Mouse (Mus musculus): ENCODE measurements around the gene Apoa5. TPM values are rescaled to one million over a fixed set of nuclear protein-coding genes. Genes with fewer than 3 reads are reported as not detected.

Gene Apoa5
- not detected for total RNA-seq (2021)

DNA sequence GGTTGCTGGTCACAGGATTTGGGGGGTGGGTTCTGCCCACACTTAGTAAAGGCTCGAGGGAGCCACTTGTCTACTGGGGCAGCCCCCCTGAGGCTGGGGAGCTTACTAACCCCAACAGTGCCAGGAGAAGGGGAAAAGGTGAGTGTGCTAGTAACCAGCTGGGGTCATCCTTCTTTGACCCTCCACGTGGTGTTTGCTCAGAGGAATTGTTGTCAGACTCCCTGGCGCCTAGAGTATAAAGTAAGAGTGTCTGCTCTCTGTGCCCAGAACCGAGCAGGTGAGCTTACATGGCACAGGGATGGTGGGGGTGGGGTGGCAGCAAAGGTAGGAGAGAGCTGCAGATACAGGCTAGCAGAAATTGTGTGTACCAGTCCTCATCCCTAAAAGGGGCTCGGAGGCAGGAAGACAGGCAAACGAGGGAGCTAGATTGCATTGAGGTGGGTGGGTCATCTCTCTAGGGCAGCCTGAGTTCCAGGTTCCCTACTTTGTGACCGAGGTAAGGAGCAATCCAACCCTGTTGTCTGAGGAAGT, at the start of gene Apoa5:
TSS of gene Apoa5 (plus strand) at position 291 of the 531 bp plus-strand sequence.
- no peak for DNase-seq

DNA sequence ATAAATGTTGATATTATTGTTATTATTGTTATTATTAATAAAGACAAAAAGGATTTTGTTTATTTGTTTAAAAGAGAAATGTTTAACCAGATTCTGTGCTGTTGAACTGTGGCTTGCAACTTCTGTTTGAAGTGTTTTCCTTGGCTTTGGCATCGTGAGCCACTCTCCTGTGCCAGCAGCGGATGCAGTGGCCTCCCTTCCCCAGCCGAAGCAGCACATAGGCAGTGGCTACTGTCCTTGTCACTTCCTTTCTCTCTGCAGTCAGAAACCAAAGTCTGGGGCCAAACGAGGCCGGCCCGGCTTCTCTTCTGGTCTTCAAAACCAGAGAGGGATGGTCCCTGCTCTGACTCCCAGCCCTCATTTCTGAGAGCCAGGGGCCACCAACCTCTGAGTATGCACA, 45.3 kb upstream of the Apoa5 start:
- peak; percentile 31 for DNase-seq

DNA sequence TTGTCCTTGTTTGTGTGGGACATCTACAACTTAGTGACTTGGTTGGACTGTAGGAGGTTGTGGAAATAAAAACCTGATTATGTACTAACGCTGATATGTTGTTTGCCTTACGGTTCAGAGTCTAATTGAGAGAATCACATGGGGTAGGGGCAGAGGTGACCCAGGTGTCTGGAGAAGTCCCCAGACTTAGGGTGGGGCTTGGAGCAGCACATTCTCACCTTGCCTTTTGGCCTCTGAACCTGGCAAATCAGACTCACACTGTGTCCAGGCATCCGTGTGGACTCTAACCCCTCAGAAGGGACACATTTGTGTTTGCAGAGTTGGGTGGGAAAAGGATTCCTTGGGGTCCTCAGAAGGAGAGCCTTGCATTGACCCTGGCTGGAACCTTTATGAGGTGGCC, 44.3 kb upstream of the Apoa5 start:
- no peak for DNase-seq

DNA sequence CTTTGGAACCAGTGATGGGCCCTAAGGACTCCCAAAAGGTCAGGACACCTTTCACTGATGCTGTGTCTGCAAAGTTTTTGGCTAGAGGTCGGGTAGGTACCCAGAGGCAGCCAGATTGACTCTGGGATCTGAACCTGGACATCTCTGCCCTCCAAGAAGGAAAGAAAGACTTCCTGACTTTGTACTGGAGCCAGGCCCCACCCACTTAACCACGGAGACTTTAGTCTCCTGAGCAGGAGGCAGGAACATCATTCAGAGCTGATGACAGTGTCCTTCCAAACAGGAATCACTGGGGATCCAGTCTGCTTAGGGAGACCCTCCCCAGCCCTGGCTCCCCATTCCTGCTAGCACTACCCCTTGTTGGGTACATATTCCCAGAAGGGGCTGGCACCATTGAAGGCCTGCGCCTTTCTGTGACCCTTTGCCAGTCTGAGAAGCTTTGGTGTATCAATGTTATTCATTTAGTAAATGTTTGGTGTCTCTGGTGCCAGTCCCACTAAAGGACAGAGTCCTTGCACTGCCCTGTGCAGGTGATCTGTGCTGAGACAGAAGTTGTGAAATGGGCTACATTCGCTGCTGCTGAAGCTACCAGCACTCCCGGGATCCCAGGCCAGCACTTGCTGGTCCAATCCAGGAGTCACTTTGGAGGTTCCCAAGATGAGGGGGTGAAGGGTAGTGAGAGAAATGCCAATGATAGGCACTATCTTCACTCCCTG, 43.3 kb upstream of the Apoa5 start:
- DNase-seq, result no peak

DNA sequence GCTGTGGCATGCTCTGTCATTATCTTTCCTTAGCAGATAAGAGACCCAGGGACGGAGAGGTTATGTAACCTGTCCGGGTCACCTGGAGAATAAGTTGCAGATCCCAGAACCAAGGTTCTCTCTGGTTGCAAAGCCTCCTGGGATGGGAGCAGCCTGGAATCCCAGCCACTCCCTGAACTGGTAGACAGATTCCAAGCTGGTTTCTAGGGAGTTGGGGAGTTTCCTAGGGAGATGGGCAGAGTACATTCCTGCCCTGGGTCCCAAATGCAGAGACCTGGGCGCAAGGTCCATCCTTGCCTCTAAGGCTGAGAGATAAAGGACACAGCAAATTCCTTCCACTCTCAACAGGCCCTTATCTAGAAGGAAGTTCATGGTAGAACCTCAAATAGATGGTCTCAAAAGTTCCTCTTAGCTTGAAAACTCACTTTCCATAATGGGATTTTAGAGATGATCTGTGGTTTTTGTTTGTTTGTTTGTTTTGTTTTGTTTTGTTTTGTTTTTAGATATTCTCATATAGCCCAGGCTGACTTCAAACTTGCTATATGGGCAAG, 41.3 kb upstream of the Apoa5 start:
- no peak for DNase-seq

DNA sequence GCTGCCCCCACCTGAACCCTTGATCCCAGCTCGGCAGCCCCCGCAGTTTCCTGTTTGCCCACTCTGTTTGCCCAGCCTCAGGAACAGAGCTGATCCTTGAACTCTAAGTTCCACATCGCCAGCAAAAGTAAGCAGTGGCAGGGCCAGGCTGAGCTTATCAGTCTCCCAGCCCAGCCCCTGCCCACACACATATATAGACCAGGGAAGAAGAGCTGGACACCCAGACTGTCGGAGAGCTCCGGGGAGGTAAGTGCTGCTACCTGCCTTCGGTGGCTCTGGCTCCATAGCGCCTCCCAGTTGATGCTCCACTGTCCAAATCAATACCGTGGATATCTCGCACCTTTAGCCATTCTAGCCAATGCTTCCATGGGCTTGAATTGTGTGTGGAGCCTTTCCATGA, 39.9 kb upstream of the Apoa5 start, which contains the start of gene Apoa1:
TSS of gene Apoa1 (plus strand) at position 90 of the 400 bp plus-strand sequence.
- DNase-seq, result no peak

DNA sequence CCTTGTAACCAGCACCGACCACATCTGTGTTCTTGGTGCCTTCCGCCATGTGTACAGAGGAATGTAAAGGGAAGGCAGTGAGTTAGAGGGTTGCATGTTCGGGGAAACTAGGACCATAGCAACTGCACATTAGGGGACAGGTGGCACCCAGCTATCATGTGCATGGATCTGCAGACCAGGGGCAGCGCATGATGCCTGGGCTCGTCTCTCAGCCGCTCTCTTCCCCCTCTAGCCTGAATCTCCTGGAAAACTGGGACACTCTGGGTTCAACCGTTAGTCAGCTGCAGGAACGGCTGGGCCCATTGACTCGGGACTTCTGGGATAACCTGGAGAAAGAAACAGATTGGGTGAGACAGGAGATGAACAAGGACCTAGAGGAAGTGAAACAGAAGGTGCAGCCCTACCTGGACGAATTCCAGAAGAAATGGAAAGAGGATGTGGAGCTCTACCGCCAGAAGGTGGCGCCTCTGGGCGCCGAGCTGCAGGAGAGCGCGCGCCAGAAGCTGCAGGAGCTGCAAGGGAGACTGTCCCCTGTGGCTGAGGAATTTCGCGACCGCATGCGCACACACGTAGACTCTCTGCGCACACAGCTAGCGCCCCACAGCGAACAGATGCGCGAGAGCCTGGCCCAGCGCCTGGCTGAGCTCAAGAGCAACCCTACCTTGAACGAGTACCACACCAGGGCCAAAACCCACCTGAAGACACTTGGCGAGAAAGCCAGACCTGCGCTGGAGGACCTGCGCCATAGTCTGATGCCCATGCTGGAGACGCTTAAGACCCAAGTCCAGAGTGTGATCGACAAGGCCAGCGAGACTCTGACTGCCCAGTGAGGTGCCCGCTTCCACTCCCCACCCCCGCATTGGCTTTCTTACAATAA, 38.6 kb upstream of the Apoa5 start:
- DNase-seq, result peak; percentile 89

DNA sequence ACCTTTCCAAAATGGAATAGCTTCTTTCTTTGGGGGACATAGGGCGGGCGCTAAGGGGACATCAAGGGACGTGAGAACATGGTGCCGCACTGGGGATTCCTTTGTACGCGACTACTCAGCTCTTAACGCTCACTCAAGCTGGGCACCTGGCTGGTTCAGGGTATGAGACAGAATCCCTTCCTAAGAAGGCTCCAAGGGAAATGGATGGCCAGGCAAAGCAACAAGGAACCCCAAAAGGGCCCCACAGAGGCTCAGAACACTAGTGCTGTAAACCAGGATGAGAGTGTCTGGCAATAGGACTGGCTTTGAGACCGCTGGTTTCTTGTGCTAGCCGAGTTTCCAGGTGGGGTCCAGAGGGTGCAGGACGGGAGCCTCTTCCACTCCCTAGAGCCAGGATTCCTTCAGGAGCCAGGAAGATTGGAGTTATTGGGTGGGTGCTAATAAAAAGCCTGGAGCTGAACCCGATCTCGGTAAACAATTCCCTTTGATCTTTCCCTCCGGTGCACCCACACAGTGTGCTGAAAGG, 37.9 kb upstream of the Apoa5 start:
- no peak for DNase-seq

DNA sequence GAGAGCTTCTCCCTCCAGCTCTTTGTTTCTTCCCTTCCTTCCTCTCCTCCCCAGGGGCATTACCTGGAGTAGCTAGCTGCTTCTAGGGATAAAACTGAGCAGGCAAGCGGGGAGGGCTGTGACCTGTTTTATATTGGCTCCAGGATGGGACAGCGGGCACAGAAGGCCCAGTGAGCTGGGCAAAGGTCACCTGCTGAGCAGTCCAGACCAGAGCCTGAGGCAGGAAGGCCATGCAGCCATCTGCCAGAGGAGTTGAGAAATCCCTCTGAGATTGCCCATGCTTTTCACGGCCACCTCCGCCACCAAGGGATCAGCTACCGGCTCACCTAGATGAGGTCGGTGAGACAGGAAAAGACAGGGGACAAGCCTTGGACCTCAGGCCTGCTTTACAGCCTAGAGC, 33.2 kb upstream of the Apoa5 start:
- no peak for DNase-seq

DNA sequence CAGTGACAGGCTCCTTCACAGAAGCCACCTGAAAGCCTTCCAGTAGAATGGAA, 33.0 kb upstream of the Apoa5 start, which contains the start of gene Apoc3:
TSS of gene Apoc3 (minus strand) at position 41 of the 53 bp plus-strand sequence.
- DNase-seq, result no peak

DNA sequence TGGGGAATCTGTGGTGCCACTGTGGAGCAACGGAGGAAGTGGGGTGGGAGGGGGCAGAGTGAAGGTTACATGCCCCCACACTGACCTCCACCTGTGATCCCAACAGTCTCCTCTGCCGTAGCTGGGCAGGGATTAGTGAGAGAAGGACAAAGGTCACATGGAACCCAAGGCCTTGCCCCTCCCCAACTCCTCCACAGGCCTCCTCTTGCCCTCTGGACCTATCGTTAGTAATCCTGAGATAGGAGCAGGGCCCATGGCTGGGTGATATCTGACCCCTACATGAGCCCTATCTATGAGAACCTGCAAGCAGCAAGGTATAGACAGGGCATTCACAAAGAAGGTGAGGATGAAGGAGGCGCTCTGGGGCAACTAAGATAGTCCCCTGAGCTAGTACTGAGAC, 32.8 kb upstream of the Apoa5 start:
- no peak for DNase-seq

DNA sequence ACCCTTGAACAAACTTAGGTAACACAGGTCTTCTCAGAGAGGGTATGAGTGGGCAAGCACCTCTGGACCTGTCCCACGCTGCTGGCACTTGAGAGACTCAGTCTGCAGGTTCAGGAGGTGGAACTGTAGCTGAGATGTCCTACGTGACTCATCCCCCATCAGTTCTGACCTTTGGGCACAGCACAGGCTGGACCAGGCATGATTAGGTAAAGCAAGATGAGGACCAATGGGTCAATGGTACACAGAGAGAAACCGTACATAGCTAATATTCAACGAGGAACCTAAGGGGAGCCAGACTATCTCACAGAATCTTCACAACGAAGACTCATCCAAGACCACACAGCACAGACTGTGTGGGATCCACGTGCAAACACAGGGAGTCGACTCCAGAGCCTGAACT, 29.6 kb upstream of the Apoa5 start:
- no peak for DNase-seq

DNA sequence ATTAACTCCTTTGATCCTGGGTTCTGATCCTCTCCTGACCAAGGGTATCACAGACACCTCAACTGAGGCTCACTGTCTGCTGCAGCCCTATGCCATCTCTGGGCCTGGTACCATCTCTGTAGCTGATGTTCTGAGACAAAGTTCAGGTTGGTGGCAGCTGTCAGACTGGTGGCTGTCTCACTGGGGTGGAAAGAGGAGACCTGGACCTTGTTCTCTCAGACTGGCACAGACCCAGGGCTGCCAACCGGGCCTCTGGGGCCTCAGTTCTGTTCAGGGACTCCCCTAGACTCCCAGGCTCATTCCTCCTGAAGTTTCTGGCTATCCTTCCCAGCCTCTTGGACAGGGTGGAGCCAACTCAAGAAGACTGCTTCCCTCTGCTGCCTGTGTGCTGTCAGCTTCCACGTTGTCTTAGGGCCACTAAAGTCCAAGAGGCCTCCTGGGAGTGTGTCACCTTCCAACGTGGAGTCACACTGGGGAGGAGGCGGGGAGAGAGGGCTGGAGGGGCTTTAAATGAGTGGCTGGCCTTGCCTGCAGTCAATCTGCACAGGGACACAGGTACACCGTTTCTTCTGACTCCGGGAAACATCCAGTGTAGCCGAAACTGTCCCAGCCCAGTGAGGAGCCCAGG, 27.8 kb upstream of the Apoa5 start, which contains the start of gene Apoa4:
TSS of gene Apoa4 (plus strand) at position 171 of the 628 bp plus-strand sequence.
- DNase-seq, result no peak

DNA sequence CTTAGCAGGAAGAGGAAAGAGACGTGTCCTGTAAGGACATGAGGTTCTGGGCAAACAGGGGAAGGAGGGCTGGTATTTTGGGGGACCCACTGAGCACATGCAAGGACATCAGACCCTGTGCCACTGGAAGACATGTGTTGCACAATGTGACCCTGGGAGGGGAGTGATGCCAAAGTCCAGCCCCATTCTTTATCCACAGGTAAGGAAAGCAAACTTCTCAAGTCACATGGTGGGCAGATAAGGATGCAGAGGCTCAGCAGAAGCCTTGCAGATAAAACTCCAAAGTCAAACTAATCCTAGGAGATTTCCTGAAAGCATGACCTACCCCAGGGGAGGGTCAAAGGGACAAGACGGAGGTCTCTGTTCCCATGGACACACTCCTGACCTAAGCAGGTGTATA, 26.6 kb upstream of the Apoa5 start:
- no peak for DNase-seq

DNA sequence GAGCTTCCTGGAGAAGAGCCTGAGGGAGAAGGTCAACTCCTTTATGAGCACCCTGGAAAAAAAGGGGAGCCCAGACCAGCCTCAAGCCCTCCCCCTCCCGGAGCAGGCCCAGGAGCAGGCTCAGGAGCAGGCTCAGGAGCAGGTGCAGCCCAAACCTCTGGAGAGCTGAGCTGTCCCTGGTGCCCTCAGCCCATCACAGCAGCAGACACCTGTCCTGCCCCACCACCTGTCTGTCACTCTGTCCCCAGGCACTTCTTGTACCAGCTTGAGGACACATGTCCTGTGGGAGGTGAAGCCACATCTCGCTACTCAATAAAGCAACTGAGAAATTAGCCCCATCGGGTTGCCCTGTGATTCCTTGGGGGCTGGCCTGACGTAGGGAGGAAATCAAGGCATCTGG, 25.3 kb upstream of the Apoa5 start:
- no peak for DNase-seq

DNA sequence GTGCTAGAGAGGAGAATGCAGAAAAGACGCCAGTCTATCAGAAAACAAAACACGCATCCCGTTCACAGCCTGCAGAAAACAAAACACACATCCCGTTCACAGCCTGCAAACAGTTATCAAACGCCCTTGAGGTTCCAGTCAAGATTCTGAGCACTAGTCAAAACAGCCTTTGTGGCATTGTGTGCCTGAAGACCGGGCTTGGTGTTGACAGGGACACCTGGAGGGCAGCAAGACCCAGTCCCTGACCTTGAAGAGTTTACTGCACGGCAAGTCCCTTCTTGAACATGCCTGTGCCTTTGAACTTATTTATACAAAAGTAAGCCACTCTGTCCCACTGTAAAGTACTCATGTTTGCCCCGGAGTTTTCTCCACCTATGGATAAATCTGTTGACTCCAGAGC, 24.8 kb upstream of the Apoa5 start:
- no peak for DNase-seq

DNA sequence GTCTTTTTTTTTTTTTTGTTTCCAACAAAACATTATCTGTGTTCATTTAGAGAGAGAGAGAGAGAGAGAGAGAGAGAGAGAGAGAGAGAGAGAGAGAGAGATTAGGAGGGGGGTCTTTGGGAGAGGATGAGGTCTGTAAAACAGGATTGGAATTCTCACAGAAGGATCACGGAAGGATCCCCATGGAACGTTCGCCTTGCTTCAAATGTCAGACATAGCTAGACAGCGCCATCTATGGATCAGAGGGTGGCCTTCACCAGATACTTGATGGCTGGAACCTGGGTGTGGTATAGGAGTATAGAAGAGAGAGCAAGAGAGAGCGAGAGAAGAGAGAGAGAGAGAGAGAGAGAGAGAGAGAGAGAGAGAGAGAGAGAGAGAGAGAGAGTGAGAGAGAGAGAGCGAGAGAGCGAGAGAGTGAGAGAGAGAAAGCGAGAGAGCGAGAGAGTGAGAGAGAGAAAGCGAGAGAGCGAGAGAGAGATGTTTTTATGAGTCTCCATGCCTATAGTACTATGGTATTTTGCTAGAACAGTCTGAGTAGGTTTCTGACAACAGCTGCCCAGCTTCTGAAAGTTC, 21.6 kb upstream of the Apoa5 start:
- peak; percentile 78 for DNase-seq

DNA sequence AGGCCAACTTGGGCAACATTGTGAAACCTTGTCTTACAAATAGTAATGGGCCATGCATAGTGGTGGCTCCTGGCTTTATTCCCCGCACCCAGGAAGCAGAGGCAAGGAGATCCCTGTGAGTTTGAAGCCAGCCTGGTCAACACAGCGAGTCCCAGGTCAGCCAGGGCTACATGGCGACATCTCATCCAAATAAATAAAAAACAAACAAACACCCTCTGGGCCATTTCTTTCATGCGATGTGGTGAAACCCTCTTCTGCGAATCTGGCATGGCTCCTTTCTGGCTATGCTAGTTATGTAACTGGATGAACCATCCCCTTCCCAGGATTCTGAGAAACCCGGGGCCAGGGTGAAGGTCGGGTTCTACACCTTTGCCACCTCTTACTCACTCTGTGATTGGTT, 12.3 kb upstream of the Apoa5 start:
- DNase-seq, result no peak

DNA sequence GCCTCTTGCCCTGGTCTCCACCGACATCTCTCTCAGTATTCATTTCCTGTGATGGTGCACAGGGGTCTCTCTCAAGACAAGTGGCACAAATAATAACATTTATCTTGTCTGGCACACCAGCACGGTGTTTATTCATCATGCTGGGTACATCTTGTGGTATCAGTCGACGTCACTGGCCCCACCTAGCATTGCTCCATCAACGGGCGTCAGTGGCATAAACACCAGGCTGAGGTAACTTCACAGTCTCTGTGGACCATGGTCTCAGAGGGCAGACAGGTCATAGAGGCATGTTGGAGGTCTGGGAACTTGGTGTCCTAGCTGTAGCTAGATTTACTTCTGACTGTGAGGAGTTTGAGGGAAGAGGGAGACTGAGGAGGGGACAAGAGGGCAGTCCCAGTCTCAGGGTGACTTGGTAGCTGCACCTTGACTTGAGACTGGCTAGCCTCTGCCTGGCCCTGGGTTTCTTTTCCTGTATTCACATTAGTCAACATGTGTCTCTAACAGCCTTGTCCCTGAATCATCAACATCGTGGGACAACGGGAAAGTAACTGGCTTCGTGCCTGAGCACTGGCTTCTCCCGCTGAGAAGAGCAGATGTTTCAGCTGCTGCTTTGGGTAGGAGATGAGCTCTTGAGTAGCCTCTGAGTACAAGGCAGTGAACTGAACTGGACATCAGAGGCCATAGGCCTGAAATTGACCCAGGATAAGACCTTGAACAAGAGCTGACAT, 11.6 kb upstream of the Apoa5 start:
- no peak for DNase-seq

DNA sequence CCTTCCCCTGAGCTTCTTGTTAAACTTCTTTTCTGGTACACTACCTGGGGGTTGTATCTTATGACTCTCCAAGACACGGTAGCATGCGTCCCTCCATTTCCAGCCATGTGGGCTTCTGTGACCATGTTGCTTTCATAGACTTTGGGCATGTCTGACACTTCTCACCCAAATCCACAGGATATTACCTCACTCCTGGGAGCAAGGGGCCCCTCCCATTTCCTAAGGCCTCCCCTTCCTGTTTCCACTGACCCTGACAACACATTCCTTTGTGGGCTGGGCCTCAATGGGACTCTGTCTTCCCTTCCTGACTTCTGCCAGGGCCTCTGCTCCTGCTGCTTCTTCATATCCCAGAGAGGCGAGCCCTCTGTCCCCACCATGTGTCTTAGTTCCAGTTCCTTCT, 10.9 kb upstream of the Apoa5 start:
- DNase-seq, result peak; percentile 35

DNA sequence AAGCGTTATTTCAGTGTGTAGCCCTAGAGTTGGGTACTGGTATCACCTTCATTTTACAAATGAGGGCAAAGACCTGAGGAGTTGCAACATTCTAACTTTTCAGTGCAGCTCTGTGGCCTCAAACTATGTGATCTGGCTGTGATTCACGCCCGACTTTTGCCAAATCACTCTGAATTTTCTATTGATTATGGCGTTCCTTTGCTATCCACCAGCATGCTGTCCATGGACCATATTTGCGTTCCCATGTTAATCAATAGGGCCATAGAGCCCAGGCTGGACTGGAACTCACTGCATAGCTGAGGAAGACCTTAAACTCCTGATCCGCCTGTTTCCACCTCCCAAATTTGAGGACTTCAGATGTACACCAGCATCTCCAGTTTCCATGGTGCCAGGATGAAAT, 9.3 kb upstream of the Apoa5 start:
- DNase-seq, result no peak

DNA sequence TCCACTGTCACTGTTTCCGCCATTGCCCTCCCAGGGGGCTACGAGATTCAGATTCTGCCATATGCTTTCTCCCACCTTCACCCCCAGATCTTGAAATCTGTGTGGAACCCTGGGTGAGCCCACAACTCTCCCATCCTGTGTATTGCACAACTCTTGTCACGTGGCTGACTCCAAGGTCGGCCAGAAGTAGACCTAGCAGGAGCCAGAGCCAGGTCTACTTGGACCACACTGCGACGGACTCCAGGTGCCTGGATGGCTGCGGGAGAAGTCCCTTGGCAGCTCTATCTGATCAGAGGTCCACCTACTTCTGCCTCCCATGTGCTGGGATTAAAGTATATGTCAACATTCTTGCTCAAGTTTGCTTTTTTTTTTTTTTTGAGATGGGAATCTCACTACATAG, 7.3 kb upstream of the Apoa5 start:
- DNase-seq, result no peak

Measured in heart, postnatal 4 days (tissue).